Mouse (Mus musculus) CD4-positive helper T cell, adult 2 months (primary cell): Measurements from ENCODE around the gene Npm3.

Experiments used
- DNase-seq: peaks from one replicate; pipeline ENCODE4 v3.0.0-alpha.2; 2012; ENCODE audit warnings: low read depth, missing footprints, low spot score

Gene Npm3

DNA sequence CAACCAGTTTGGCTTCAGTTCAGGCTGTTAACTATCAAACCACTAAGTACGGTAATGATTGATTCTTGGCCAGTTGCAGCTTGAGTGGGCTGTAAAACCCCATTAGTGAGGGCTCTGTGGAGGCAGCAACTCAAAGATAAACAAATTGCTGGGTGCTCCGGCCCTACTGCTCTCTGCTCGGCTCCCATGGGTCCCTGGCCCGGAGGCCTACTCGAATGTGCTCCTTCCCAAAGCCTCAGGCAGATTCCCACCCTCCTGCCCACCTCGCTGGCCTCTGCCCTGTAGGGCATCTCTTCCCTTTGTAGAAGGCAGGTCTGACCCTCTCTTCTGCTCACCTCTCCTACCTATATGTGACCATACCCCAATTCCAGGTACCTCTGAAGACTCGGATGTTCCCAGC, 14.6 kb downstream of the Npm3 start:
- no peak for DNase-seq

DNA sequence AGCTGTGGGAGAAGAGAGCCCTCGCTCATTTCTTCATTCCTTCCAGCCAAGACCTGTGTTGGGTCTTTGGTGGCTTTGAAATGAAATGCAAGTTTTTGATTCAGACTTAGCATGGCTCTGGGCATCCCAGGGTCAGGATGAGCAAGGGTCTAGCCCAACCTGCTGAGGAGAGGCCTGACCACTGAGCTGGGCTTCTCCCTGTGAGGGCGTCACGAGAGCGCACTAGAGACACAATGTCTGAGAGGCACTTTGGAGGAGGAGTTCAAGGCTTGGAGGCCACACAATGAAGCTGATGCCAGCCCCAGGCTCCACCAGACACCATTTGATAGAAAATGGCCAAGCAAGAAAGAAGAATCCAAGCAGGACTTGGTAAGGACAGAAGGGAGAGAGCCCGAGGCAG, 15.2 kb downstream of the Npm3 start:
- no peak for DNase-seq

DNA sequence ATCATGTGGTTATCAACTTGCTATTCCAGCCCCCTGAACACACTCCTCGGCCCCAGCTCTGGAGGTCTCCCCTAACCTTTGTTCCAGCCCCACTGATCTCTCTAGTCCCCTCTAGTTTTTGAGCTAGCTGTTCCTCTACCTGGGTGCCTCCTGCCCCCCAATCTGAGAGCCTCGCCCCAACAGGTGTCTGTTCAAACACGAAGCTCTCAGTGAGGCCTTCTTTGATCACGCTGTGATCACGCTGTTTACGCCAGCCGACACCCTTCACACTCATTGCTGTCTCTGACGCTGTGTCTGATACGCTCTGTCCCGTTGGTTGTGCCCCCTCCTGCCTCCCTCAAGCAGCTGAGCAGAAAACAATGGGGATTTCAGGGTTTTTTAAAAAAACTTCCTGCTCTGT, 15.8 kb downstream of the Npm3 start:
- no peak for DNase-seq

DNA sequence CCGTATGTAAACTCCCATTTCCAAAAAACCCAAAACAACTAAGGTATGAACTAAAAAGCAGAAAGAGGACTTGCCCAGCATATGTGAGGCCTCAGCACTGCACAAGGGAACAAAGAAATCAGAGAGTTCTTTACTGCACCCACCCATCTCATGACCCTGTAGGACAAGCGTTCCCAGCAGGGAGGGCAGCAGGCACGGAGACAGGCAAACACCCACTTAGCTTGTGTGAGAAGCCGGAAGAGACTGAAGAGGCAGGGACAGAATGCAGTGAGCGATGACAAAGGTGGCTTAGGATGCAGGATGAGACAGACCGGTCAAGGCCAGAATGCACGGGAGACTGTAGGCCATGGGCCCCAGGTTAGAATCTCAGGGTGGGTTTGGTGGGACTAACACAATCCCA, 17.7 kb downstream of the Npm3 start:
- no peak for DNase-seq

DNA sequence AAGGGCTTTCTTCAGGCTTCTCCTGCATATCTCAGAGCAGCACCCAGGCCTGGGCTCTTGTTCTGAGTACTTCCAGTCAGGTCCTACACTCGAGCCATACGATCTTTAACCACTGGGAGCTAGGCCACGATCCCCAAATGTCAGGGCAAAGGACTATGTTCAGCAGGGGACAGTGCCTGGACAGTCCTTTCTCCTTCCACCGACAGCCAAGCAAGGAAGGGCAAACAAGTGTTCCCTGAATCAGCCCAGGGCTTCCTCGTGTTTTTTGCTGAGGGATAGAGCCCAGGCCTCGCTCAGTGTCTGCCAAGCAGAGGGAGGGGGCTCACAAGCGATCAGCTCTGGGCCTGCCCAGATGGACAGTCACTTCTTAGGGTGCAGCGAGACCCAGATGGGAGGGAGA, 19.3 kb downstream of the Npm3 start:
- no peak for DNase-seq

DNA sequence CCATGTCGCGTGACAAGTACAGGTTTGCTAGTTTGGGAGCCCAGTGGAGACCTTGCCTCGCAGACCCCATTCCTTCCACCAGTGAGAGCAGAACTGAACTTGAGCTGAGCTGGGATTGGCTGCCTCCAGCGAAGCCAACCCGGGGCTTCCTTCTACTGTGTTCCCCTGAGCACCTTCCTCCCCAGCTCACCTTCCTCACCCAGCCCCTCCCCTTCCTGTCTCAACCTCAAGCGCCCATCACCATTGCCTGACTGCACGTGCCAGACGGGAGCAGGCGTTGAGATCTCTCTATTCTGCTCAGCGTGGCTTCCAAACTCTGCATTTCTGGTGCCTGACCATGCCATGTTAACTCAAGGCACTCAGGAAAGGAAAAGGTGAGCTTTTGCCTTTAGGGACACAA, 22.2 kb downstream of the Npm3 start:
- no peak for DNase-seq

DNA sequence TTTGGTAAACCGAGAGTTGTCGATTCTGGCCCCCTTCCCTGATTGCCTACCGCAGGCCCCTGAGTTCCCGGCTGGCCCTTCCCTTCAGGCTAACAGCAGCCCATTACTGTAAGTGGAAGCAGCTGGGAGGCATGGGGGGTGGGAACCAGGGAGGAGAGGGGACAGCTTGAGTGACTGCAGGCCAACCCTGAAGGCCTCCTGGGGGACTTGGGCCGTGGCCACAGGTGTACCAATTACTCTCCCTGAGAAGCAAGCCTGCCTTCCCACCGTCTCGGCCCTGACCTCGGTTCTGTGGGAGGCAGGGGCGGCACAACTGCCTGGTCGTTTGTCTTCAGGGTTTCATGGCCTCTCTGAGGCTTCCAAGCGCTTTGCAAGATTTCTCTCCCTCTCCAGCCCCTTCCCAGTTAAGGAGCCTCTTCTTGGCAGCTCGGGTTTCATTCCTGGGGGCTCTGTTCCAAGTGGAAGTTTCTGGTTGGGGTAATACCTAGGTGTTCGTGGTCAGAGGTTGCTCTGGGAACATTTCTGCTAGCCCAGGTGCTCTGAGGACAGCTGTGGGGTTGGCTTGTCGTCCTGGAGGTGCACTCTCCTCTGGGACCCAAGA, 23.6 kb downstream of the Npm3 start:
- DNase-seq, result no peak

DNA sequence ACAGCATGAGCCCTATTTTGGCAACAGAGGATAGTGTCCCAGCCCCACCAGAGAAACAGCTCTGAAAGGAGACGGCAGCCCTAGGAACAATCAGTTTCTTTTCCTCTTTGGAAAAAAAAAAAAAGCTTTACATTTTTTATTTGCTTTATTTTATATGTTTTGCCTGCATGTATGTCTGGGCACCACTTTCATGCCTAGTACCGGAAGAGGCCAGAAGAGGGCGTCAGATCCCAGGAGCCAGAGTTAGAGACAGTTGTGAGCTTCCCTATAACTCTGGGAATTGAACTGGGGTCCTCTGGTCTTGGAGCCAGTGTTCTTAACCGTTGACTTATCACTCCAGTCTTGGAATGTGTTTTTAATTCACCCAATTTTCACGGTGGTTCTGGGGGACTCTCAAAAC, 27.2 kb downstream of the Npm3 start:
- DNase-seq, result no peak

DNA sequence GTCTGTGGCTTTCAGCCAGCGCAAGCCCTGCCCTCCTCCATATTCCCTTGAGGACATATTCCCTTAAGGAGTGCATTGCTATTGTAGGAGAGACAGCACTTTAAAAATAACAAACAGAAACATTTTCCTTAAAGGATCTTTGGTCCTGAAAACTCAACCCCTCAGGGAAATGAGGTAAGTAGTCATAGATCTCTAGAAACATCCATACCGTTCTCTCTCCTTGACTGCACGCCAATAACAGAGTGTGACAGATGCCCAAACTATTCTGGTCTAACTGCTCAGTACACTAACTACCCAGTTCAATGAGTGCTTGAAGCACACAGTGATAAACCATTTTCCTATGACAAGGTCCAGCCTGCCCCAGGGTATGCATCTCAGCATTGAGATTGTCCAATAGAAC, 31.1 kb downstream of the Npm3 start:
- DNase-seq, result no peak

DNA sequence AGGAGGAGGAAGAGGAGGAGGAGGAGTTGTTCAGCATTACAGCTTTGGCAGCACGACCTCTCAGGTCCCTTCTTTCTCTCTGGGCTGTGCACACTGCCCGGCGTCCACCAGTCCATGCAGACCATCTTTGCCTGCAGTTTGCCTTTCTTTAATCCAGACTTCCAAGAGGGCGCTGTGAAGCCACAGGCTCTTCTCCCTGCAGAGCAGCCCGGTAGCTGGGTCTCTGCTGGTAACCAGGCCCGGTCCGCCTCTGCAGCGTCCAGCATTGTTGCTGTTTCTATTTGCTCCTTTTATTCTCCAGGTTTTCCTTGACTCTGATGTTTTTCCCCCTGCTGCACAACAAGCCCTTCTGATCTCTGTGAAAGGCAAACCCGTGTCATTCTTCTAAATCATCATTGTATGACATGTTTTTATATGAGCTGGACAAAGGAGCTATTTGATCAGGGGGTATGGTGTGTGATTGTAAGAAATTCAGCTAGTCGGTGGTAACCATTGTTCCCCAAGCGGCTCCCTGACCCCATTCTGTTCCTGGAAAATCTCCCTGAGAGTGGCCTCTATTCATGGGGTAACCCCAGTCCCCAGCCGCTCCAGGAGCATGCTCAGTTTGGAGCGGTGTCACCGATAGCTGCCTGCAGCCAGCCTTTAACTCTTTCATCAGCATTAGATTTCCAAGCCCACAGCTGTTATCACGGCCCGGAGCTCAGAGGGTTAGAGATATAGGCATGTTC, 31.7 kb downstream of the Npm3 start:
- no peak for DNase-seq

DNA sequence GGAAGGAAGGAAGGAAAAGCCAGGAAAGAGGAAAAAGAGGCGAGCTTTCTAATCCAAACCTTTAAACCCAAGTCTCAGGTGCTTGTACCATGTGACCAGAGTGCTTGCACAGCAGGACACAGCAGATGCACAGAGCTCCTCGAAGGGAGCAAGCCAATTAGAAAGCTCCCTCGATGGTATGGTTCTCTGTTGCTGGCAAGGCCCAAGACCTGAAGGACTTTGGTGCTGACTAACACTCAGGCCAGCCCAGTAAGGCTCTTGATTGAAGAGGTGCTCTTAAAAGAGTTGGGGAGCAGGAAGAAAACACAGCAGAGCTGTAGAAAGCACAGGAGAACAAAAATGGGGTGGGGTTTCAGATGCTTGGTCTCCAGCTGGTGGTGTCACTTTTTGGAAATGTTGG, 40.7 kb downstream of the Npm3 start:
- no peak for DNase-seq
